Mouse (Mus musculus): Measurements from ENCODE around the gene Ccdc22. TPM values are rescaled to one million over a fixed set of nuclear protein-coding genes. Genes with fewer than 3 reads are reported as not detected.

Gene Ccdc22
- 19.4 and 20.2 TPM in 2 replicates for polyA plus RNA-seq (2016; fragmentation: Nextera tagmentation; extraction: Ambion mirVana)

DNA sequence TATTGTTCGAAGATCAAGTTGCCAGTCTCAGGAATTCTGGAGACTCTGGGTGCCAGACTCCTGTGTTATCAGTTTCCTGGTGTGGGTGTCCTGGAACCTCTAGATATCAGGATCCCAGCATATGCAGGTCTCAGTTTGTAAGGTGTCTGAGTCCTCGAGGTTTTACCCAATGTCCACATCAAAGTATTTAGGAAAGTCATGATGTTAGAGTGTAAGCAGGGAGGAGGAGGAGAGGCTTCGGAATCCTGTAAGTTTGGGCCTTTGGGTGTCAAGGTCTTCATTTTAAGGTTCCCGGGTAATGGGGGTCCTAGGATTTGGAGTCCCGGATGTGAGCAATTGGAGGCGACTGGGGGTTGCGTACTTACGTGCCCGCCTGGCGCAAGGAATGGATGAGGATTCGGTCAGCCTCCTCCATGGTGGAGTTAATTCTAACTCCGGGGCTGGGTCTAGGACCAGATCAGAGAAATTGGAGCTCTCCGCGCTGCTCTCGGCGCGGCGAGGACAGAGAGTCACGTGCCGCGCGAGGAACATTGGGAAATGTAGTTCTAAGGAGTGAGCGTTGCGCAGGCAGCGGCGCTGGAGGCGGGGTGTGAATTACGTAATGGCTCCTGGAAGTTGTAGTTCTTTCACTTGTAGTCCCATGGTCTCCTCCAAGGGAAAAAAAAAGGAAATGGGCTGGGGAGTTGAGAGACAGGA is at the start of gene Ccdc22:
TSS of gene Ccdc22 (minus strand) at position 639 of the 696 bp plus-strand sequence.
- no peak within 1 kb of the TSS for H3K27ac ChIP-seq (ENCODE audit: poor library complexity, severe bottlenecking)
- ATAC-seq (ENCODE audit: insufficient number of reproducible peaks, low FRiP score) = peak; percentile 91
- WGBS = 18% methylated on average over 28 of the region's 28 CpGs
- peak within 1 kb of the TSS; percentile 57 for H3K4me3 ChIP-seq
- no peaks in the 10 kb centered on the region for H3K9me3 ChIP-seq (replicated peaks)
- H3K27me3 ChIP-seq (replicated peaks) = peaks cover 13% of the 10 kb centered on the region; the same call in 1 of the 2 replicates
- H3K4me2 ChIP-seq = peak within 1 kb of the TSS; percentile 60
- H3K4me1 ChIP-seq (replicated peaks) = 0 out of 2 replicates have a peak, but pooled peaks cover 7% of the 10 kb centered on the region
- H3K36me3 ChIP-seq = no peaks in the 10 kb centered on the region
- H3K9ac ChIP-seq = peak within 1 kb of the TSS; percentile 65

DNA sequence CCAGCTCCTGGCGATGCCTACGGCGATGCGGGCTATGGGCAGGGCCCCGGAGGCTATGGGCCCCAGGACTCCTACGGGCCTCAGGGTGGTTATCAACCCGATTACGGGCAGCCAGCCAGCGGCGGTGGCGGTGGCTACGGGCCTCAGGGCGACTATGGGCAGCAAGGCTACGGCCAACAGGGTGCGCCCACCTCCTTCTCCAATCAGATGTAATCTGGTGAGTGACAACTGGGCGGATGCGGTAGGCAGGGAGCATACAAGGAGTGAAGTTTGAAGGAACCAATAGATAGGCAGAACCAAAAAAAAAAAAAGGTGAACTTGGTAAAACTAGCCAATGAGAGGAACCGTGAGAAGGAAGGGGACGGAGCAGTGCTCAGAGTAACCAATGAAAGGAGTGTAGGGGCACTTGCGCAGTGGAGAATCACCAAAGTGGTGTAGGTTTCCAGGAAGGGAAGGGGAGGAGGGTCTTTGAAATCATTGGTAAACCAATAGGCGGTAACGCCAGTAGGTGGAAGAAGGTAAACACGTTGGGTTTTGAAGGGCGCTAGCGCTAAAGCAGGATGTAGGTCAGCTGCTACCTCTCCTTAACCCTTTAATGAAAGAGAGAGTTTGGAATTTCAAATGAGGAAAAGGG is 43.5 kb upstream of the Ccdc22 start:
- Histone ChIP-seq H3K27ac (ENCODE audit: poor library complexity, severe bottlenecking) (peak overlapping the region; percentile 76), H3K4me3 (peak overlapping the region; percentile 59), H3K27me3 (replicated peaks) (no peaks in the 10 kb centered on the region), H3K9me3 (replicated peaks) (no peaks in the 10 kb centered on the region), H3K4me1 (replicated peaks) (0 out of 2 replicates have a peak, but pooled peaks cover 3% of the 10 kb centered on the region), H3K36me3 (no peaks in the 10 kb centered on the region), H3K4me2 (peak overlapping the region; percentile 67), H3K9ac (peak overlapping the region; percentile 81)
- WGBS = 18% methylated on average over 25 of the region's 25 CpGs
- ATAC-seq (ENCODE audit: insufficient number of reproducible peaks, low FRiP score) = peak; percentile 97

DNA sequence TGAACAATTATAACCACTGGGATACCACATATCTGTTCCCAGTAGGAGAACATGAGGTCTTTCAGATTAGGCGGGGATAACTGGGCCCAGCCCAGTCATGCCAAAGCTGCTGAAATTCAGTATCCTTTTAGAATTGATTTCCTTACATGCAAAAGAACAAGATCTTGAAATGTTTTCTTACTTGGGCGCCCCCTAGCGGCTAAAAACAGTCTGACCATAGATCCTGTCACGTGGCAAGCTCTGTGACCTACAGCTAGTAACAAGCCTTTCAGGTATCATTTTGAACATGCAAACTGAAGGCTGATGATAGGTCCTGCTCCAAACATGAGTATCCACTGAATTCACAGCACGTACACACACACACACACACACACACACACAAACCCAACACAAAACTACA is 40.0 kb upstream of the Ccdc22 start:
- no peaks in the 10 kb centered on the region for H3K36me3 ChIP-seq
- H3K4me3 ChIP-seq = no peak overlapping the region
- 0 out of 2 replicates have a peak, but pooled peaks cover 6% of the 10 kb centered on the region for H3K4me1 ChIP-seq (replicated peaks)
- H3K4me2 ChIP-seq = no peak overlapping the region
- H3K27ac ChIP-seq (ENCODE audit: poor library complexity, severe bottlenecking) = no peak overlapping the region
- 8% methylated on average over 5 of the region's 5 CpGs for WGBS
- H3K27me3 ChIP-seq (replicated peaks) = peaks cover 10% of the 10 kb centered on the region
- H3K9ac ChIP-seq = no peak overlapping the region
- no peaks in the 10 kb centered on the region for H3K9me3 ChIP-seq (replicated peaks)
- no peak for ATAC-seq (ENCODE audit: insufficient number of reproducible peaks, low FRiP score)

DNA sequence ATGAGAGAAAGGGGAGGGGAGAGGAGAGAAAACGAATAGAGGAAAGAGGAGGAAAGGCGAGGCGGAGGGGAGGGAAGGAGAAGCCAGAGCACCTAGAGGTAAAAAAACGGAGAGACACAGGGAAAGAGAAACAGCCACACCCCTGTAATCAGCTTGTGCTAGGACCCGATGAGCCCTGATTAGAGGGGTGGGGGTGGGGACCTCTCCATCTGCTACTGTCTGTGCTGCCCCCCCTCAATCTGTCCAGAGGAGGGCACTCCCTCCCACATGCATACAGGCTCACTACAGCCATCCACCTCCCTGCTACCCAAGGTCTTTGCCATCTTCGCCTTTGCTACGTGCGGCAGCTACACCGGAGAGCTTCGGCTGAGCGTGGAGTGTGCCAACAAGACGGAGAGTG is 35.5 kb upstream of the Ccdc22 start:
- Histone ChIP-seq H3K9me3 (replicated peaks) (0 out of 2 replicates have a peak, but pooled peaks cover under 1% of the 10 kb centered on the region), H3K4me1 (replicated peaks) (0 out of 2 replicates have a peak, but pooled peaks cover 3% of the 10 kb centered on the region), H3K27me3 (replicated peaks) (peaks cover 26% of the 10 kb centered on the region), H3K9ac (no peak overlapping the region), H3K4me3 (no peak overlapping the region), H3K4me2 (no peak overlapping the region), H3K36me3 (no peaks in the 10 kb centered on the region), H3K27ac (ENCODE audit: poor library complexity, severe bottlenecking) (no peak overlapping the region)
- 29% methylated on average over 11 of the region's 12 CpGs for WGBS
- no peak for ATAC-seq (ENCODE audit: insufficient number of reproducible peaks, low FRiP score)

DNA sequence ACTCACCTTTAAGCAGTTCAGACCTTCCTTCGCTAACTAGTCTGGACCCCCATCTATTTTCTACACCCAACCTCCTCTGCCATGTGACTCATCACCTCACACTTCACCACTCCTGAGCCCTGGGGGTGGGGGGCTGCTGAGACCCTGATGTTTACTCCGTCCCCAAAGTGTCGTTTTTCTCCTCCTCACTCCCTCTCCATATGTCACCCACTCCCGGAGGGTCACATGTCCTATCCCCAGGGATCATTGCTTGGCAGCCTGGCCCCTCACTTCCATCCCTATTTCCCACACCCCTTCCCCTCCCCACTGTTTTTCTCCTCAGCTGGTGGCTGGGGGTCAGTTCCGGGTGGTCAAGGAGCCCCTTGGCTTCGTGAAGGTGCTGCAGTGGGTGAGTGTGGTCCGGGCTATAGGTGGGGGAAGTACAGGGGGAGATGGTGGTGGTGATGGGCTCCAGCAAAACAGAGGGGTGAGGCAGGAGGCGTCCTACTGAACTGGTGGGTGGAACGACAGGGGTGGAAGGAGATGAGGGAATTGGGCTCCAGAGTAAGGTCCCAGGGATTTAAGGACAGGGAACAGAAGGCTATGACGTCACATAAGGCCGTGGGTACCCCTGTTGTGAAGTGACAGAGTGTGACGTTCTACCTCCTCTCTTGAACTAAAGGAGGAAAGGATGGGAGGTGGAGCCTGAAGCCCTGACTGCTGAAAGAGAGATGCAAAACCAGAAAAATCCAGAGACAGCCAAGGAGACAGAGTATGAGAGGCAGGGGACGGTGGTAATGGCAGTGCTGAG is 34.4 kb upstream of the Ccdc22 start:
- Histone ChIP-seq H3K4me2 (peak overlapping the region; percentile 52; the same call in 1 of the 2 replicates), H3K36me3 (no peaks in the 10 kb centered on the region), H3K27me3 (replicated peaks) (peaks cover 26% of the 10 kb centered on the region), H3K4me3 (no peak overlapping the region), H3K9me3 (replicated peaks) (peaks cover 5% of the 10 kb centered on the region; the same call in 1 of the 2 replicates), H3K27ac (ENCODE audit: poor library complexity, severe bottlenecking) (no peak overlapping the region), H3K9ac (no peak overlapping the region), H3K4me1 (replicated peaks) (0 out of 2 replicates have a peak, but pooled peaks cover 3% of the 10 kb centered on the region)
- WGBS = 26% methylated on average over 13 of the region's 13 CpGs
- ATAC-seq (ENCODE audit: insufficient number of reproducible peaks, low FRiP score) = no peak

DNA sequence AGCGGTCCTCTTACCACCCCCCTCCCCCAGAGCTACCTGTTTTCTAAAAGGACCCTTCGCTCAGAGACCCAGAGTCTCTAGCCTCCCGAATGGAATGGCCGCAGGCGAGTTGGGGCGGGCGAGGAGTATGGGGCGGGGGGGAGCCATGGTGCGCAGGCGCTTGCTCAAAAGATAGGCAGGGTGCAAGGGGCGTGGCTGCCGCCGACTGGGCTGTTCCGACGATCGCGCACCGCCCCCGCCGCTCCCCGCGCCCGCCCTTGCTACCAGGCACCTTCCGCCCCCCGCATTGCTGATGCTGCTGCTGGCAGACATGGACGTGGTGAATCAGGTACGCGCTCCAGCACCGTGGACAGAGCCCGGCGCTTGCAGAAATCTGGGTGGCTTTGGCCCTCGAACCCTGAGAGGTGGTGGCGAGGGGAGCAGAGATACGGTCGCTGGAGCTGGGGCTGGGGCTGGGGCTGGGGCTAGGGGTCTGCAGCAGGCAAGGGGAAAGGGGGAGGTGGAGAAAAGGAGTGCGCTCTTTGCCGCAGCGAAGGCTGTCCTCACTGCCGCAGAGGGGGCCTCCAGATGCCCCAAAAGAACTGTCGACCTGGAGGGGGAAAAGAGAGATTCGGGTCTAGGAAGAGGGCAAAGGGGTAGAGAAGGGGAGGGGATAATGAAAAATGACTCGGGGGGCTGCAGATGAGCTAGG is 33.2 kb upstream of the Ccdc22 start, which contains the start of gene Syp:
TSS of gene Syp (plus strand) at position 71 of the 691 bp plus-strand sequence.
- H3K9ac ChIP-seq = 0 out of 2 replicates have a peak within 1 kb of the TSS, but pooled peaks have one; percentile 18
- no peak within 1 kb of the TSS for H3K27ac ChIP-seq (ENCODE audit: poor library complexity, severe bottlenecking)
- 0 out of 2 replicates have a peak, but pooled peaks cover 3% of the 10 kb centered on the region for H3K4me1 ChIP-seq (replicated peaks)
- peaks cover 5% of the 10 kb centered on the region; the same call in 1 of the 2 replicates for H3K9me3 ChIP-seq (replicated peaks)
- peak within 1 kb of the TSS; percentile 30 for H3K4me3 ChIP-seq
- peak; percentile 83 for ATAC-seq (ENCODE audit: insufficient number of reproducible peaks, low FRiP score)
- WGBS = 13% methylated on average over 41 of the region's 42 CpGs
- H3K36me3 ChIP-seq = no peaks in the 10 kb centered on the region
- peak within 1 kb of the TSS; percentile 52 for H3K4me2 ChIP-seq
- H3K27me3 ChIP-seq (replicated peaks) = peaks cover 26% of the 10 kb centered on the region

DNA sequence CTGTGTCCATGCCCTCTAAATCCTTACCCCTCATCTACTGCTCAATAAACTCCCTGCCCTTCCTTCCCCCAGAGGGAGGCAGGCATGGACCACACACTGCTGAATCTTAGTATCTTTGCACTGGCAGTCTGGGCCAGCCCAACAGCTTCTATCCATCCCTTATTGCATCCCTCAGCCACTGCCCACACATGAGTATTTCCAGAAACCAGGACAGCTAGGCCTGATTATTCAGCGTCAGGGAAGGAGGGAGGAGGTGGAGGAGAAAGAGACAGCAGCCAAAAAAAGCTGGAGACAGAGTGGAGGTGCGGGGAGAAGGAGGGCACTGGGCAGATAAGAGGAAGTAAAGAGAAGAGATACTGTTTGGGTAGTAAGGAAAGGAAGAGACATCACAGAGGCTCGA is 29.8 kb upstream of the Ccdc22 start:
- Histone ChIP-seq H3K9me3 (replicated peaks) (peaks cover 5% of the 10 kb centered on the region; the same call in 1 of the 2 replicates), H3K4me3 (no peak overlapping the region), H3K4me1 (replicated peaks) (no peaks in the 10 kb centered on the region), H3K9ac (no peak overlapping the region), H3K27me3 (replicated peaks) (peaks cover 15% of the 10 kb centered on the region; the same call in 1 of the 2 replicates), H3K27ac (ENCODE audit: poor library complexity, severe bottlenecking) (no peak overlapping the region), H3K4me2 (no peak overlapping the region), H3K36me3 (no peaks in the 10 kb centered on the region)
- WGBS = 30% methylated on average over 3 of the region's 3 CpGs
- ATAC-seq (ENCODE audit: insufficient number of reproducible peaks, low FRiP score) = no peak

DNA sequence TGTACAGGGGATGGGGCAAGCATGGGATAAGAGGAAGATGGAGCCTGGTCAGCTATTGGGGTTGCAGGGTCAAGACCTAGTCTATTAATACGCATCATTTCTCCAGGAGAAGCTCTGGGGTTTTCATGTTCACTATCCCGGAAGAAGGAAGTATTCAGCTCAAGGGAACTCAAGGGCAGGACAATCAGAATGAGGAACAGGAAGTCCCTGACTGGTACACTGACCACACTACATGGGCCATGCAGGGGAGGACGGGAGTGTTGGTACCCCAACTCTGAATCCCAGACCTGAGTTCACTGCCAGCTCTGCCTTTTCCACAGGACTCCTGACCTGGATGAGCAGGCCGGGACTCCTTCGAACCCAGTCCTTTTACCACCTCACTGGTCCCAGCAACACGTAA is 27.2 kb upstream of the Ccdc22 start:
- no peak overlapping the region for H3K27ac ChIP-seq (ENCODE audit: poor library complexity, severe bottlenecking)
- WGBS = 80% methylated on average over 6 of the region's 6 CpGs
- no peak for ATAC-seq (ENCODE audit: insufficient number of reproducible peaks, low FRiP score)
- no peaks in the 10 kb centered on the region for H3K4me1 ChIP-seq (replicated peaks)
- no peaks in the 10 kb centered on the region for H3K36me3 ChIP-seq
- H3K27me3 ChIP-seq (replicated peaks) = no peaks in the 10 kb centered on the region
- H3K4me2 ChIP-seq = no peak overlapping the region
- no peak overlapping the region for H3K9ac ChIP-seq
- H3K4me3 ChIP-seq = no peak overlapping the region
- peaks cover 5% of the 10 kb centered on the region; the same call in 1 of the 2 replicates for H3K9me3 ChIP-seq (replicated peaks)

DNA sequence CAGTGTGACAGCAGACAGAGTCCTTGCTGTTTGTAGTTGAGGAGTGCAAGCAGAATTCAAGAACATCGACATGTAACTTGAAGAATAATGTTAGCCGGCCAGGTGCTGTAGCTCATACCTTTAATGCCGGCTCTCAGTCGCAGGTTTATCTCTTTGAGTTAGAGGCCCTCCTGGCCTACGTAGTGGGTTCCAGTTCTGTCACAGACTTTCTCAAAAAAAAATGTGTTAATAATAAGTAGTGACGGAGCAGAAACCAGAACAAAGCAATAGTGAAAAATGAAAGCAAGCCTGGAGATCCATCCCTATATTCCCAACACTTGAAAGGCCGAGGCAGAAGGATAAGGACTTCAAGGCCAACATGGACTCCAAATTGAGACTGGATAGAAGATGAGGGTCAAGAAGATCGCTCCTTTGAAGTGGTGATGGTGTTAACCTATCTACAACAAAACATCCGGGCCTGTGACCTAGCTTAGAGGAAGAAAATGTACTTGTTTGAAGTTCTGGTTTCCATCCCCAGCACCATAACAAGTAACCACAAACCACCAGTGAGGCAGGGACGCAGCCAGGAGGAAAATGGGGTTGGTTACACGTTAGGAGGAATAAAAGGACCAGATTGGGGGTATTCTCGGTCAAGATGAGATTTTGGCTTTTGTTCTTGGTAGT is 12.7 kb upstream of the Ccdc22 start:
- ATAC-seq (ENCODE audit: insufficient number of reproducible peaks, low FRiP score) = no peak
- no peaks in the 10 kb centered on the region for H3K36me3 ChIP-seq
- no peak overlapping the region for H3K4me3 ChIP-seq
- no peaks in the 10 kb centered on the region for H3K27me3 ChIP-seq (replicated peaks)
- H3K9ac ChIP-seq = no peak overlapping the region
- H3K4me1 ChIP-seq (replicated peaks) = no peaks in the 10 kb centered on the region
- no peak overlapping the region for H3K4me2 ChIP-seq
- H3K27ac ChIP-seq (ENCODE audit: poor library complexity, severe bottlenecking) = no peak overlapping the region
- 74% methylated on average over 12 of the region's 12 CpGs for WGBS
- no peaks in the 10 kb centered on the region; the same call in 1 of the 2 replicates for H3K9me3 ChIP-seq (replicated peaks)

All from heart, embryonic 12.5 days (tissue).